10 mouse cellular contexts compared by ENCODE assay signal in genomic region chr2:30667468-30667867, GRCm38 (mm10).
A peak's percentile ranks its signal among the peaks of the same experiment; 100 is the strongest.
DNase-seq lines count a peak whose midpoint lies in the region; ATAC-seq lines count a peak whose summit lies in the region.
"Had no signal": no experiment of that assay in that cellular context is flagged by ENCODE, and none has a peak within 500 bp of the region (broad histone marks: within the 10 kb centered on the region; RNA-seq: fewer than 3 reads in every experiment).

No protein-coding gene starts in this region.

- peak overlapping the region; percentile 20; the same call in 1 of the 2 replicates for H3K27ac ChIP-seq in kidney, embryonic 15.5 days
- H3K27ac ChIP-seq in forebrain, embryonic 12.5 days: peak overlapping the region; percentile 87
- H3K27ac ChIP-seq in midbrain, embryonic 15.5 days: peak overlapping the region; percentile 75

- intact Hi-C loops in heart, postnatal 14 days (cut with DNase I): no loop called here

- no peak overlapping the region for H3K9ac ChIP-seq in kidney, embryonic 15.5 days
- H3K9ac ChIP-seq in forebrain, embryonic 12.5 days: peak overlapping the region; percentile 29; the same call in 1 of the 2 replicates
- H3K9ac ChIP-seq in midbrain, embryonic 15.5 days: no peak overlapping the region

- 24% methylated on average over 8 of the region's 8 CpGs for WGBS in kidney, embryonic 15.5 days
- WGBS in forebrain, embryonic 12.5 days: under 1% methylated on average over 8 of the region's 8 CpGs
- WGBS in midbrain, embryonic 15.5 days: 7% methylated on average over 8 of the region's 8 CpGs

- peaks cover 45% of the 10 kb centered on the region for H3K4me1 ChIP-seq in kidney, embryonic 15.5 days
- peaks cover 34% of the 10 kb centered on the region for H3K4me1 ChIP-seq in forebrain, embryonic 12.5 days
- peaks cover 24% of the 10 kb centered on the region for H3K4me1 ChIP-seq in midbrain, embryonic 15.5 days

- H3K27me3 ChIP-seq in kidney, embryonic 15.5 days: no peaks in the 10 kb centered on the region
- 0 out of 2 replicates have a peak, but pooled peaks cover 6% of the 10 kb centered on the region for H3K27me3 ChIP-seq in forebrain, embryonic 12.5 days
- no peaks in the 10 kb centered on the region for H3K27me3 ChIP-seq in midbrain, embryonic 15.5 days (replicated peaks)

- H3K4me2 ChIP-seq in kidney, embryonic 15.5 days: no peak overlapping the region
- H3K4me2 ChIP-seq in forebrain, embryonic 12.5 days: peak overlapping the region; percentile 10; the same call in 1 of the 2 replicates
- no peak overlapping the region for H3K4me2 ChIP-seq in midbrain, embryonic 15.5 days

- H3K9me3 ChIP-seq in kidney, embryonic 15.5 days (replicated peaks): no peaks in the 10 kb centered on the region
- H3K9me3 ChIP-seq in forebrain, embryonic 12.5 days: no peaks in the 10 kb centered on the region
- H3K9me3 ChIP-seq in midbrain, embryonic 15.5 days: no peaks in the 10 kb centered on the region

- DNase-seq in kidney, adult 11 months: no peak
- peak; percentile 57 to 71 for DNase-seq in heart, postnatal 14 days
- DNase-seq in cerebellum, adult 11-12 months: no peak
- no peak for DNase-seq in cerebellum, postnatal 4 days (ENCODE audit: low spot score in 2 of 2)
- DNase-seq in right cerebral cortex, postnatal 10 days (ENCODE audit: low spot score in 2 of 2): no peak
- DNase-seq: left cerebral cortex, postnatal 4 days had no signal

- no peaks in the 10 kb centered on the region for H3K36me3 ChIP-seq in kidney, embryonic 15.5 days
- no peaks in the 10 kb centered on the region for H3K36me3 ChIP-seq in forebrain, embryonic 12.5 days (replicated peaks)
- no peaks in the 10 kb centered on the region for H3K36me3 ChIP-seq in midbrain, embryonic 15.5 days (replicated peaks)

- H3K4me3 ChIP-seq in kidney, embryonic 15.5 days (replicated peaks): no peak overlapping the region
- H3K4me3 ChIP-seq in forebrain, embryonic 12.5 days (replicated peaks): no peak overlapping the region
- no peak overlapping the region for H3K4me3 ChIP-seq in midbrain, embryonic 15.5 days

- ATAC-seq in kidney, embryonic 15.5 days (replicated peaks; ENCODE audit: low FRiP score): no peak
- ATAC-seq in forebrain, embryonic 12.5 days (ENCODE audit: low FRiP score): peak; percentile 70
- ATAC-seq in midbrain, embryonic 15.5 days (replicated peaks): 0 out of 2 replicates have a peak, but pooled peaks have one; percentile 31
- ATAC-seq: inflammation-experienced regulatory T-cells, adult 6 months had no signal

Comparison
In these comparisons a context has a peak if more than half of its experiments do, and no peak if none do; other contexts are left out.
1. H3K27ac ChIP-seq: peak in every context shown above with its lines; median percentile 87 in forebrain, embryonic 12.5 days; 75 in midbrain, embryonic 15.5 days; 20 in kidney, embryonic 15.5 days.
2. DNase-seq: peak in heart, postnatal 14 days (2 of 2); none in kidney, adult 11 months (single experiment), cerebellum, adult 11-12 months (single experiment), cerebellum, postnatal 4 days (0 of 2) and right cerebral cortex, postnatal 10 days (0 of 2).